Mouse (Mus musculus) ES-Bruce4 (cell line): Measurements from ENCODE around the gene Atmin.

ENCODE experiments used
- CTCF ChIP-seq: IDR thresholded peaks from one replicate; pipeline ENCODE4 v1.8.1; 2011; ENCODE audit warnings: low read depth, low read length
- EP300 ChIP-seq: IDR thresholded peaks from 2 replicates; pipeline ENCODE4 v1.6.1; 2011; ENCODE audit warnings: low read depth, low read length; ENCODE audit not compliant: insufficient read depth
- POLR2A ChIP-seq: IDR thresholded peaks from one replicate; pipeline ENCODE4 v1.8.1; 2011; ENCODE audit warnings: low read length; ENCODE audit not compliant: insufficient read depth

- no peak for TF ChIP-seq CTCF
- TF ChIP-seq POLR2A: no peak
- no peak for TF ChIP-seq EP300
Observed at GRCm38 (mm10) chr8:116969531-116969930, 26.3 kb downstream of the Atmin start.
